Mouse (Mus musculus) colon, adult 2 months (tissue): ENCODE measurements around the gene P2rx7. TPM values are rescaled to one million over a fixed set of nuclear protein-coding genes. Genes with fewer than 3 reads are reported as not detected.

ENCODE experiments used
- polyA plus RNA-seq: library from polyadenylated mRNA; depleted of rRNA; stranded (reverse); fragments of >200 nt; gene quantifications from 2 replicates; pipeline ENCODE4 v1.2.3, GENCODE M21; 2012; rRNA removed

P2rx7 gene
- 18.6 and 23.0 TPM in 2 replicates for polyA plus RNA-seq

GRCm38 (mm10) chr5:122643701-122644100, at the start of gene P2rx7:
Gene P2rx7, plus strand, starts transcription at chr5:122643911.

GRCm38 (mm10) chr5:122613908-122614732, 29.6 kb upstream of the P2rx7 start, which contains the start of gene Ift81:
Gene Ift81, minus strand, starts transcription at chr5:122614518.

GRCm38 (mm10) chr5:122707276-122708181, 63.8 kb downstream of the P2rx7 start, which contains the start of gene P2rx4:
Gene P2rx4, plus strand, starts transcription at chr5:122707544.

Other genes with a start within 250 kb of the P2rx7 start
- gene Anapc7, start 222.2 kb upstream of the P2rx7 start, polyA plus RNA-seq = 20.3 and 22.3 TPM in 2 replicates
- 85.2 and 89.9 TPM in 2 replicates for gene Atp2a2, start 141.7 kb upstream of the P2rx7 start, polyA plus RNA-seq
- gene Ift81, start 29.4 kb upstream of the P2rx7 start, polyA plus RNA-seq = 0.99 and 1.5 TPM in 2 replicates
- gene P2rx4, start 63.6 kb downstream of the P2rx7 start, polyA plus RNA-seq = 178 and 213 TPM in 2 replicates
- 13.0 and 16.7 TPM in 2 replicates for gene Camkk2, start 135.5 kb downstream of the P2rx7 start, polyA plus RNA-seq
- 138 and 152 TPM in 2 replicates for gene Anapc5, start 177.4 kb downstream of the P2rx7 start, polyA plus RNA-seq
- gene Rnf34, start 206.1 kb downstream of the P2rx7 start, polyA plus RNA-seq = 6.1 and 6.5 TPM in 2 replicates